Mouse (Mus musculus) limb, embryonic 14.5 days (tissue): ENCODE data around the gene Shisa8. TPM values are rescaled to one million over a fixed set of nuclear protein-coding genes. Genes with fewer than 3 reads are reported as not detected.

ENCODE experiments used
- ATAC-seq: fragments of 200-750 bp; cut with Nextera tagmentation; 2 replicates; pipeline ENCODE4 v1.8.0; 2017; ENCODE audit warnings: low read depth, moderate number of reproducible peaks, moderate TSS enrichment; ENCODE audit not compliant: low FRiP score
- DNase-seq: peaks from one replicate; pipeline ENCODE4 v3.0.0-alpha.2; 2015; ENCODE audit warnings: low spot score
- H3K27ac ChIP-seq: fragments of 300-500 bp; sonication (generic); replicated peaks from 2 replicates; pipeline ENCODE4 v1.5.1; 2014; ENCODE audit warnings: low read depth, mild to moderate bottlenecking, low read length, moderate library complexity, mixed read lengths
- H3K27me3 ChIP-seq: fragments of 300-500 bp; sonication (generic); 2 replicates; pipeline ENCODE4 v1.6.1; 2014; ENCODE audit warnings: low read length, mixed read lengths; ENCODE audit not compliant: control insufficient read depth, insufficient read depth
- H3K36me3 ChIP-seq: fragments of 300-500 bp; sonication (generic); 2 replicates; pipeline ENCODE4 v1.6.1; 2014; ENCODE audit warnings: mild to moderate bottlenecking, low read length, moderate library complexity, mixed read lengths; ENCODE audit not compliant: control insufficient read depth, insufficient read depth
- H3K4me1 ChIP-seq: fragments of 300-500 bp; sonication (generic); 2 replicates; pipeline ENCODE4 v1.6.1; 2014; ENCODE audit warnings: antibody characterized with exemption, low read length, mixed read lengths; ENCODE audit not compliant: control insufficient read depth, insufficient read depth
- H3K4me2 ChIP-seq: fragments of 300-500 bp; sonication (generic); replicated peaks from 2 replicates; pipeline ENCODE4 v1.6.1; 2014; ENCODE audit warnings: low read depth, mild to moderate bottlenecking, low read length, moderate library complexity; ENCODE audit not compliant: severe bottlenecking
- H3K4me3 ChIP-seq: fragments of 300-500 bp; sonication (generic); replicated peaks from 2 replicates; pipeline ENCODE4 v1.5.1; 2014; ENCODE audit warnings: low read length
- H3K9ac ChIP-seq: fragments of 300-500 bp; sonication (generic); 2 replicates; pipeline ENCODE4 v1.6.1; 2014; ENCODE audit warnings: mild to moderate bottlenecking, low read depth, low read length, moderate library complexity; ENCODE audit not compliant: severe bottlenecking
- H3K9me3 ChIP-seq: fragments of 300-500 bp; sonication (generic); 2 replicates; pipeline ENCODE4 v1.6.1; 2016; ENCODE audit warnings: low read length; ENCODE audit not compliant: control insufficient read depth
- POLR2A ChIP-seq: fragments of 200-500 bp; IDR thresholded peaks from 2 replicates; pipeline ENCODE4 v1.8.0; 2012; ENCODE audit warnings: inconsistent platforms, mild to moderate bottlenecking, moderate library complexity, borderline replicate concordance; ENCODE audit not compliant: insufficient read depth, insufficient read length; ENCODE audit errors: extremely low read depth
- WGBS: fragments of 180-500 bp; shearing (Covaris S2); extraction: QIAGEN DNeasy Blood & Tissue Kit; methylation state at CpG from one replicate; pipeline ENCODE4 v1.1.7; 2014; 5-methylcytosine and 5-hydroxymethylcytosine counted together
- polyA plus RNA-seq, 2 experiments: library from polyadenylated mRNA; depleted of rRNA in 1 of 2; stranded (reverse) in 1 of 2; unstranded in 1 of 2; fragments of >200 nt; fragmentation: Nextera tagmentation in 1 of 2; extraction: Ambion mirVana in 1 of 2; gene quantifications; 2 replicates each; pipeline versions ENCODE4 v1.2.1 to v1.2.3; 2012 to 2014

The Shisa8 gene
- polyA plus RNA-seq, 2 experiments: 0.41 to 1.1 TPM

DNA sequence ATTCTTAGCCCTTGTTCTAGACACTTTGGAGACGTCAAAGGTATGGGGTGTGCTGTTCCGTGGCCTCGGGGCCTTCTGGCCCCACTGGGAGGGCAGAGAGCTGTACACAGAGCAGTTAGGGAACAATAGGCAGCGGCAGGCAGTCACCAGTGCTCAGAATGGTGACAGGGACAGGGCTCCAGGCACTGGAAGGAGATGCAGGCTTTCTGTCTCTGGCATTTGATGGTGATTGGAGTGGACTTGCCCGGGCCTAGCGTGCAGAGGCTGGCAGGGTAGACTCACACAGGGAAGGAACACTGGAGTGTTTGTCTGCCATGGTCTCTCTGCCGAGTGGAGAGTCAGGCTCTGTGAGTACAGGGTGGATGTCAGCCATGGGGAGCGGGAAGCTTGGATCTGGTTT is 20.0 kb downstream of the Shisa8 start:
- H3K4me3 ChIP-seq: no peak overlapping the region
- no peaks in the 10 kb centered on the region for H3K9me3 ChIP-seq
- 91% methylated on average over 8 of the region's 8 CpGs for WGBS
- no peak for TF ChIP-seq POLR2A
- no peak overlapping the region for H3K9ac ChIP-seq
- H3K36me3 ChIP-seq: peaks cover 94% of the 10 kb centered on the region
- no peak overlapping the region for H3K27ac ChIP-seq
- DNase-seq (no peak), ATAC-seq (no peak)
- no peaks in the 10 kb centered on the region for H3K4me1 ChIP-seq
- H3K27me3 ChIP-seq: no peaks in the 10 kb centered on the region
- H3K4me2 ChIP-seq: no peak overlapping the region

- Histone ChIP-seq H3K27me3 (no peaks in the 10 kb centered on the region), H3K9me3 (no peaks in the 10 kb centered on the region), H3K4me3 (no peak overlapping the region), H3K36me3 (peaks cover 95% of the 10 kb centered on the region), H3K27ac (no peak overlapping the region), H3K4me1 (no peaks in the 10 kb centered on the region), H3K4me2 (no peak overlapping the region), H3K9ac (no peak overlapping the region)
- no peak for DNase-seq
- ATAC-seq: no peak
- WGBS: 92% methylated on average over 10 of the region's 10 CpGs
- TF ChIP-seq POLR2A: no peak
These were observed 24.0 kb downstream of the Shisa8 start for GRCm38 (mm10) chr15:82188481-82189240.

- no peak overlapping the region for H3K9ac ChIP-seq
- H3K4me2 ChIP-seq: no peak overlapping the region
- no peaks in the 10 kb centered on the region for H3K9me3 ChIP-seq
- H3K4me1 ChIP-seq: no peaks in the 10 kb centered on the region
- peaks cover 95% of the 10 kb centered on the region for H3K36me3 ChIP-seq
- no peak overlapping the region for H3K4me3 ChIP-seq
- no peaks in the 10 kb centered on the region for H3K27me3 ChIP-seq
- ATAC-seq (no peak), DNase-seq (no peak)
- H3K27ac ChIP-seq: no peak overlapping the region
- WGBS: 94% methylated on average over 1 of the region's 1 CpGs
- TF ChIP-seq POLR2A: no peak
These were observed 24.7 kb downstream of the Shisa8 start for GRCm38 (mm10) chr15:82187924-82188323.

GRCm38 (mm10) chr15:82187401-82187800 is 25.2 kb downstream of the Shisa8 start:
- no peak for DNase-seq
- no peak overlapping the region for H3K4me2 ChIP-seq
- ATAC-seq: no peak

DNA sequence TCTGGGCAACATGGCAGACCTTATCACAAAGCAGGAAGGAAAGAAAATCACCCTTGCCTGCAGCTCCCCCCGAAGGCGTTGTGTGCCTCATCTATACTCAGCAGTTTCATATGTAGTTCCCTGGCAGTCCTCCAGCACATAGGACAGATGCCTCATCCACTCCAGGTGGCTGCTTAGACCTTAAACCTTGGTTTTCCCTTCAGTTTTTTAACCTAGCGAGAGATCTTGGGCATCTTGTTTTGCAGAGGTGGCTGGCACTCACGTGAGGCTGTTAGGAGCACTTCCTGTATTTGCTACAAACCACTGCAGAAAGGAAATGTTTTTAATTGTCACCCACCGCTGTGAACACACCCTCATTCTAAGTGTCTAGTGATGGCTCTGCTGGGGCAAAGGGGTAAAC is 25.7 kb downstream of the Shisa8 start:
- no peaks in the 10 kb centered on the region for H3K4me1 ChIP-seq
- H3K36me3 ChIP-seq: peaks cover 95% of the 10 kb centered on the region
- 93% methylated on average over 5 of the region's 5 CpGs for WGBS
- no peak overlapping the region for H3K27ac ChIP-seq
- no peak for ATAC-seq
- no peak for DNase-seq
- H3K4me2 ChIP-seq: no peak overlapping the region
- no peak overlapping the region for H3K9ac ChIP-seq
- no peak for TF ChIP-seq POLR2A
- H3K27me3 ChIP-seq: no peaks in the 10 kb centered on the region
- no peaks in the 10 kb centered on the region for H3K9me3 ChIP-seq
- no peak overlapping the region for H3K4me3 ChIP-seq

More at GRCm38 (mm10) chr15:82187401-82187800, 25.2 kb downstream of the Shisa8 start:
- H3K36me3 ChIP-seq: peaks cover 95% of the 10 kb centered on the region
- H3K4me3 ChIP-seq: no peak overlapping the region
- H3K27me3 ChIP-seq: no peaks in the 10 kb centered on the region
- H3K9ac ChIP-seq: no peak overlapping the region
- no peak for TF ChIP-seq POLR2A
- no peak overlapping the region for H3K27ac ChIP-seq
- no peaks in the 10 kb centered on the region for H3K9me3 ChIP-seq
- no peaks in the 10 kb centered on the region for H3K4me1 ChIP-seq
- WGBS: 86% methylated on average over 4 of the region's 4 CpGs
